Mouse (Mus musculus): ENCODE measurements at regions not wholly inside any gene's neighbourhood (a gene's known extent, or its start where the extent isn't known, plus 50 kb on each side); places are given as distances from the start of the nearest gene placed in this dataset.

DNA sequence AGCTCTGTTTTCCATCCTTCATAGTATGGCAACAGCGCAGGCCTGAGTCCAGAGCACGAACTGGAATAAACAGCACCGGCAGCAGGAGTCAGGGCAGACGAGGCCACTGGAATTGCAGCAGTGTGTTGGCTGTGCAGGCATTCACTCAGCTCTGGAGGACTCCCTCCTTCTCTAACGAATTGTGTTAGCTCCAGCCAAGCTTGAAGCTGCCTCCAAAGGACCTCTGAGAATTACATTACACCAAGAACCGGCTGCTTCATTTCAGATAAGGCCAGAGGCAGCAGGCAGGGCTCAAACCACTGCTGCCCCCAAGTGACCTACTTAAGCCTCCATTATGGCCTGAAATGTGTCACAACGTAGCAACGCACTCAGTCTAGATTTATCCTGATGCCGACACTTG lies 162.5 kb upstream of the Igfbp7 start:
- Histone ChIP-seq H3K4me3 (ENCODE audit: low read depth, low read length) (no peak overlapping the region), H3K4me2 (no peak overlapping the region), H3K4me1 (ENCODE audit: insufficient read depth) (no peaks in the 10 kb centered on the region), H3K27ac (ENCODE audit: low read depth) (no peak overlapping the region), H3K36me3 (ENCODE audit: insufficient read depth) (no peaks in the 10 kb centered on the region), H3K27me3 (ENCODE audit: insufficient read depth, low read length) (no peaks in the 10 kb centered on the region), H3K9ac (no peak overlapping the region), H3K9me3 (ENCODE audit: low read depth, low read length) (no peaks in the 10 kb centered on the region)
- DNase-seq: no peak
- TF ChIP-seq CTCF (IDR thresholded peaks at IDR 0.05; ENCODE audit: low read depth): no peak
- ATAC-seq (ENCODE audit: insufficient read depth): no peak
- 58% methylated on average over 9 of the region's 9 CpGs for WGBS

GRCm38 (mm10) chr5:77568121-77568520 lies 160.3 kb upstream of the Igfbp7 start:
- Histone ChIP-seq H3K9ac (no peak overlapping the region), H3K27ac (ENCODE audit: low read depth) (no peak overlapping the region), H3K27me3 (ENCODE audit: insufficient read depth, low read length) (no peaks in the 10 kb centered on the region), H3K4me3 (ENCODE audit: low read depth, low read length) (no peak overlapping the region), H3K4me2 (no peak overlapping the region), H3K4me1 (ENCODE audit: insufficient read depth) (no peaks in the 10 kb centered on the region), H3K9me3 (ENCODE audit: low read depth, low read length) (no peaks in the 10 kb centered on the region), H3K36me3 (ENCODE audit: insufficient read depth) (no peaks in the 10 kb centered on the region)
- no peak for TF ChIP-seq CTCF (IDR thresholded peaks at IDR 0.05; ENCODE audit: low read depth)
- no peak for DNase-seq
- no peak for ATAC-seq (ENCODE audit: insufficient read depth)
- 67% methylated on average over 5 of the region's 5 CpGs for WGBS

GRCm38 (mm10) chr5:77552580-77552979 lies 144.7 kb upstream of the Igfbp7 start:
- no peak overlapping the region for H3K4me2 ChIP-seq
- H3K9me3 ChIP-seq (ENCODE audit: low read depth, low read length): no peaks in the 10 kb centered on the region
- no peak overlapping the region for H3K27ac ChIP-seq (ENCODE audit: low read depth)
- TF ChIP-seq CTCF (IDR thresholded peaks at IDR 0.05; ENCODE audit: low read depth): no peak
- no peak overlapping the region for H3K4me3 ChIP-seq (ENCODE audit: low read depth, low read length)
- H3K36me3 ChIP-seq (ENCODE audit: insufficient read depth): no peaks in the 10 kb centered on the region
- no peak for DNase-seq
- no peaks in the 10 kb centered on the region for H3K4me1 ChIP-seq (ENCODE audit: insufficient read depth)
- no peak overlapping the region for H3K9ac ChIP-seq
- H3K27me3 ChIP-seq (ENCODE audit: insufficient read depth, low read length): no peaks in the 10 kb centered on the region
- whole genome bisulfite sequencing: 54% methylated on average over 5 of the region's 5 CpGs
- no peak for ATAC-seq (ENCODE audit: insufficient read depth)

- TF ChIP-seq CTCF (IDR thresholded peaks at IDR 0.05; ENCODE audit: low read depth): no peak
- DNase-seq: no peak
- no peaks in the 10 kb centered on the region for H3K4me1 ChIP-seq (ENCODE audit: insufficient read depth)
- H3K27ac ChIP-seq (ENCODE audit: low read depth): no peak overlapping the region
- 78% methylated on average over 7 of the region's 7 CpGs for WGBS
- H3K36me3 ChIP-seq (ENCODE audit: insufficient read depth): no peaks in the 10 kb centered on the region
- H3K27me3 ChIP-seq (ENCODE audit: insufficient read depth, low read length): no peaks in the 10 kb centered on the region
- no peak overlapping the region for H3K4me3 ChIP-seq (ENCODE audit: low read depth, low read length)
- H3K9ac ChIP-seq: no peak overlapping the region
- no peak for ATAC-seq (ENCODE audit: insufficient read depth)
- no peaks in the 10 kb centered on the region for H3K9me3 ChIP-seq (ENCODE audit: low read depth, low read length)
- no peak overlapping the region for H3K4me2 ChIP-seq
Observed at GRCm38 (mm10) chr5:77552081-77552480, 144.2 kb upstream of the Igfbp7 start.

GRCm38 (mm10) chr5:77546001-77546620 lies 138.3 kb upstream of the Igfbp7 start:
- H3K36me3 ChIP-seq (ENCODE audit: insufficient read depth): no peaks in the 10 kb centered on the region
- no peak overlapping the region for H3K9ac ChIP-seq
- ATAC-seq (ENCODE audit: insufficient read depth) (no peak), DNase-seq (peak; percentile 9)
- WGBS: 50% methylated on average over 13 of the region's 13 CpGs
- TF ChIP-seq CTCF (IDR thresholded peaks at IDR 0.05; ENCODE audit: low read depth): no peak
- H3K4me2 ChIP-seq: no peak overlapping the region
- H3K4me3 ChIP-seq (ENCODE audit: low read depth, low read length): no peak overlapping the region
- H3K4me1 ChIP-seq (ENCODE audit: insufficient read depth): no peaks in the 10 kb centered on the region
- no peak overlapping the region for H3K27ac ChIP-seq (ENCODE audit: low read depth)
- no peaks in the 10 kb centered on the region for H3K9me3 ChIP-seq (ENCODE audit: low read depth, low read length)
- no peaks in the 10 kb centered on the region for H3K27me3 ChIP-seq (ENCODE audit: insufficient read depth, low read length)

DNA sequence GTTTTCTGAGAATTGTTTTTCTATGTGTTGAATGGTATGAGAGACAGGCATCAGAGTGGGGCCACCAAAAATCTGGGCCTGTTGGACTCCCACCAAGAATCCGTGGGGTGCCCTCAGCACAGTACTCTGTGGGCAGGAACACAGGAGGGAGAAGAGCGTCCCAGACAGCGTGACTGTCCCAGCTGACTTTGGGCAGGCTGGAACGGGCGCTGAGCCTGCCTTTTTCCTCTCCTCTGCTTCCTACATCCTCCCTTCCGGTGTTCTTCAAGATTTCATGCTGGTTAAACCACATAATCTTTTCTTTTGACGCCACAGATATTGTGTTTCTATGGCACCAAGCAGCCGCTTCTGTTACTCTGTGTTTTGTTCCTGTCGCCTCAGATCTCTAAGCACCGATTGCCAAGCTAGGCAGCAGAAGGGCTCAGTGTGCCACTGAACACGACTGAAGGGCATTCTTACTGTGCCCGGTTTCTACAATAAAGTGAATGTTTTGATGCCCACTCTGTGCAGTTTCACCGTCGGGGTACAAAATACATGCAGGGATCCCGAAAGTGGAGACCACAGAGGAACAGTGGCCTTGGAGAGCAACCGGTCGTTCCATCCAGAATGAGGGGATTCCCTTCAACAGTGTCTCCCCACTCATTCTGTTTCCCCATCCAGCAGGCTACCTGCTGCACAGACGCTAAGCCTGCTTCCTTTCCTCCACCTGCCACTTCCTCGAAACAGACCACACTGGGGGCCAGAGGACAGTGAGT lies 124.6 kb upstream of the Igfbp7 start:
- Histone ChIP-seq H3K4me1 (ENCODE audit: insufficient read depth) (no peaks in the 10 kb centered on the region), H3K27me3 (ENCODE audit: insufficient read depth, low read length) (no peaks in the 10 kb centered on the region), H3K4me3 (ENCODE audit: low read depth, low read length) (no peak overlapping the region), H3K9ac (no peak overlapping the region), H3K27ac (ENCODE audit: low read depth) (no peak overlapping the region), H3K4me2 (no peak overlapping the region), H3K9me3 (ENCODE audit: low read depth, low read length) (no peaks in the 10 kb centered on the region), H3K36me3 (ENCODE audit: insufficient read depth) (no peaks in the 10 kb centered on the region)
- DNase-seq (no peak), ATAC-seq (ENCODE audit: insufficient read depth) (no peak)
- WGBS: 70% methylated on average over 19 of the region's 19 CpGs
- no peak for TF ChIP-seq CTCF (IDR thresholded peaks at IDR 0.05; ENCODE audit: low read depth)

GRCm38 (mm10) chr5:77530376-77530775 lies 122.5 kb upstream of the Igfbp7 start:
- no peak for TF ChIP-seq CTCF (IDR thresholded peaks at IDR 0.05; ENCODE audit: low read depth)
- no peak overlapping the region for H3K9ac ChIP-seq
- H3K27me3 ChIP-seq (ENCODE audit: insufficient read depth, low read length): no peaks in the 10 kb centered on the region
- DNase-seq: no peak
- no peak overlapping the region for H3K4me3 ChIP-seq (ENCODE audit: low read depth, low read length)
- no peak overlapping the region for H3K27ac ChIP-seq (ENCODE audit: low read depth)
- H3K4me1 ChIP-seq (ENCODE audit: insufficient read depth): no peaks in the 10 kb centered on the region
- H3K9me3 ChIP-seq (ENCODE audit: low read depth, low read length): no peaks in the 10 kb centered on the region
- no peak overlapping the region for H3K4me2 ChIP-seq
- 78% methylated on average over 7 of the region's 7 CpGs for WGBS
- no peaks in the 10 kb centered on the region for H3K36me3 ChIP-seq (ENCODE audit: insufficient read depth)
- no peak for ATAC-seq (ENCODE audit: insufficient read depth)
